Mouse (Mus musculus) heart, postnatal 0 days (tissue): Measurements from ENCODE around the gene Bco2.

Source experiments
- CTCF ChIP-seq: IDR thresholded peaks from 2 replicates; pipeline ENCODE4 v1.5.1; 2016; ENCODE audit warnings: antibody characterized with exemption, control low read depth, low read depth
- EP300 ChIP-seq: IDR thresholded peaks from 2 replicates; pipeline ENCODE4 v1.6.1; 2016; ENCODE audit warnings: antibody characterized with exemption, low read depth

GRCm38 (mm10) chr9:50590856-50591518 is 36.0 kb upstream of the Bco2 start:
- TF ChIP-seq CTCF (no peak), EP300 (no peak)
